Mouse (Mus musculus): ENCODE data around the gene Gm20521.
A peak's percentile ranks its signal among the peaks of the same experiment; 100 is the strongest.

DNA sequence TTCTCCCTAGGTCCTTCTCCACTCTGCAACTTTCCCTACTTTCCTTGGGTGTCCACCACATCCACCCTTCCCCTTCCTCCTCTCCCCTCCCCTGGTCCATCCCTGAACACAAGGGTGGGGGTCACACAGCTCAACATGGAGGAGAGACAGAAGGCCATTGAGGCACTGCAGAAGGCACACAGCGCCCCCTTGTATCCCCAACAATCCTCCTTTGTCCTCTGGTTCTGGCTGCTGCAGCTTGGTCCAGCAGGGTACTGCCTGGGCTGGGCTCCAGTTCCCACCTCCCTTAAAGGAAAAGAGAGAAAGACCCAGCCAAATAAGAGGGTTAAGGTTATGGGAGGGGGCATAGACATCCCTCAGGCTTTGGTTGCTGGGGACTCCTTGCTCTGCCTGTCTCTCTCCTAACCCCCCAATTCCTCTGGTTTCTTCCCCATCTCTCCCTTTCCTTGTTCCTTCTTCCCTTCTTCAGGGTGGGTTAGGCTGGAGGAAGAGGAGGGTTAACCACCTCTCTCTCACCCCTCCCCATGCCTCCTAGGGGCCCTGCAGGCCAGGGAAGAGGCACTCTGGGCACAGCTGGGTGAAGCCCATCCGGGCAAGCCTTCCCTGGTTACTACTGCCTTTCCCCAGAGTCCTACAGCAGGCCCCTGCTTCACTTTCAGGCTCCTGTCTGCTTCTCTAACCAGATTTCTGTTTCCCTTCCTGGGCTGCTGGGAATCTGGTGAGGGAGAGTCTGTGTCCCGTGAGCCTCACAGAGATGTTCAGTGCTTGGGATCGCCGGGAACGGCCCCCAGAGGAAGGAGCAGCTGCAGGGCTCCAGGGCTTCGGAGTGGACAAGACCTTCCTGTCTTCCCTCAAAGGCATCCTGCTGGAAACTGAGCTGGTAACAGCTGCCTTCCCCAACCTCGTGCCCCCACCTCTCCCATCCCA lies 52.9 kb downstream of the Gm20521 start, which contains the start of gene Cmtm5:
- TF ChIP-seq CTCF (IDR thresholded peaks at IDR 0.05) (0 out of 2 replicates have a peak, but pooled peaks have one; percentile 12), EP300 (IDR thresholded peaks at IDR 0.05) (no peak)

All from lung, postnatal 0 days (tissue).